Mouse (Mus musculus): ENCODE data around the gene Ankrd52.

Gene Ankrd52

GRCm38 (mm10) chr10:128369599-128369998, 7.3 kb upstream of the Ankrd52 start:
- DNase-seq (ENCODE audit: low spot score in 2 of 2), result no peak

- no peak for DNase-seq (ENCODE audit: low spot score in 2 of 2)
Observed at GRCm38 (mm10) chr10:128370021-128370420, 6.9 kb upstream of the Ankrd52 start.

DNA sequence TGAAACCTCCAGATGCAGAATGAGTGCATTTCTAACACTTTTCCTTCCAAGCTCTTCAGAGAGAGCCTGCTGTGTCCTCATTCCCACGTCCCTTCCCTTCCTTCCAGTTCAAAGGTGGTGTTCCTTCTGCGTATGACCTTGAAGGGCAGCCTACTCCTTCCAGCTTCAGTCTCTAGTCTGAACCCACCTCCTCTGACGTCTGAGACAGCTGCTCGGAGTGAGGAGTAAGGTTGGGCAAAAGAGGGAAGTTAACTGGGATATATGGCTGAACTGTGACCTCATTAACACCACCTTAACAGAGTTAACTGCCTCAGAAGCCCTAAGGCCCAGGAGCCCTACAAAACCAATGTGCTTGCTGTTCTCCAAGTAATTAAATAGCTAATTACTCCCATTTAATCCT, 6.3 kb upstream of the Ankrd52 start:
- DNase-seq (ENCODE audit: low spot score in 2 of 2), result no peak

DNA sequence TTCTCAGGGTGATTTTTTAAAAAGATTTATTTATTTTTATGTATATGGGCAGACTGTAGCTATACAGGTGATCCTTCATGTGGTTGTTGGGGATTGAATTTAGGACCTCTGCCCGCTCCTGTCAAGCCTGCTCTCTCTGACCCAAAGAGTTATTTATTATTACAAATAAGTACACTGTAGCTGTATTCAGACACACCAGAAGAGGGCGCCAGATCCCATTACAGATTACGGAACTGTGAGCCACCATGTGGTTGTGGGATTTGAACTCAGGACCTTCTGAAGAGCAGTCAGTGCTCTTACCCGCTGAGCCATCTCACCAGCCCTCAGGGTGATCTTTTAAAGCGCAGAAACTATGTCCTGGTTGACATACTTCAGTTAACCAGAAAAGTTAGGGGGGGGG, 4.8 kb upstream of the Ankrd52 start:
- DNase-seq (ENCODE audit: low spot score in 2 of 2), result no peak

GRCm38 (mm10) chr10:128372989-128373748, 3.7 kb upstream of the Ankrd52 start:
- DNase-seq (ENCODE audit: low spot score in 2 of 2), result no peak

- no peak for DNase-seq (ENCODE audit: low spot score in 2 of 2)
Observed at GRCm38 (mm10) chr10:128374393-128374792, 2.5 kb upstream of the Ankrd52 start.

DNA sequence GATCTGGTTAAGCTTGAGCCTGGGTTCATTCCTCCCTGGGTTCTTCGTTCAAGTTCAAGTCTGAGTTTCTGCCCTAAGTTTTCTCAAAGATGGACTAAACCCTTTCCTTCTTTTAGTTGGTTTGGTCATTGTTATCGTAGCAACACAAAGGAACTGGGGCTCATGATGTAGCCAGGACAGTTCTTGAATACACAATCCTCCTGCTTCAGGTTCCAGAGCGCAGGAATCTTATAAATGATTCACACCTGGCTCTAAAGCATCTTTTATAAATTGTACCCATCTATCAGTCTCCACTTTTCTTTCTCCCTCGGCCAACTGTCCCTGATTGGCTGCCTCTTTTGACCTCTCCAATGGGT, 838 bp upstream of the Ankrd52 start:
- no peak for DNase-seq (ENCODE audit: low spot score in 2 of 2)

GRCm38 (mm10) chr10:128377222-128377939, 466 bp downstream of the Ankrd52 start:
- DNase-seq (ENCODE audit: low spot score in 2 of 2), result peak in 1 of 2 experiments; percentile 66

- DNase-seq (ENCODE audit: low spot score in 2 of 2), result peak in 1 of 2 experiments; percentile 11
Observed at GRCm38 (mm10) chr10:128377940-128378448, 1.1 kb downstream of the Ankrd52 start.

DNA sequence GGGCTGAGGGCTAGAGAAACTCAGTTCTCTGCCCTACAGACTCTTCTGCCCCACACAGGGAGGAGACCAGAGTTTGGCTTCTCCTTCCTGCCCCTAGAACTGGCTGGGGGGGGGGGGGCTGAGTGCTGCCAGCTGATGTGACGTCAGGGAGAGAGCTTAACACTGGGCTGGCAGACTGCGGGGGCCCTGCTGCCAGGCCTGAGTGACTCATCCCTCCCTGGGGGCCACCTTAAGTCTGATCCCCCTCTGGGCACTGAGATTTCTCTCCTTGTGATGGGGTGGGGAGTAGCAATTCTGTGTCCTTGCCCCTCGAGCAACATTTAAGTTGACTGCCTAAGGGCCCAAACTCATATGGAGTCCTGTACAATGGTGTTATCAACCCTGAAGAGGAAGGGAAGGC, 1.5 kb downstream of the Ankrd52 start:
- no peak for DNase-seq (ENCODE audit: low spot score in 2 of 2)

GRCm38 (mm10) chr10:128379260-128379659, 2.3 kb downstream of the Ankrd52 start:
- peak in 1 of 2 experiments; percentile 14 for DNase-seq (ENCODE audit: low spot score in 2 of 2)

DNA sequence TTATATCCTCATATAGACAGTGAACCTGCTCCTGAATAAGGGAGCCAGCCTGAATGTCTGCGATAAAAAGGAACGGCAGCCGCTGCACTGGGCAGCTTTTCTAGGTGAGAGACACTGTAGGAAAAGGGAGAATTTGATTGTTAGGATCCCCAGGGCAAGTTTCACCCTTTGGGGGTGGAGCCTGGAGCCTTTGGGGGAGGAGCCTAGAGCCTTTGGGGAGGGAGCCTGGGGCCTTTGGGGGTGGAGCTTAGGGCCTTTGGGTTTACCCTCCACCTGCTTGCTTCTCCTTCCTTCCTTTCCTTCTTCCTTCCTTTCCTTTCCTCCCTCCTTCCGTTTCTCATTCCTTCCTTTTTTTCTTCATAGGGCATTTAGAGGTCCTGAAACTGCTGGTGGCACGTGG, 3.6 kb downstream of the Ankrd52 start:
- peak in 1 of 2 experiments; percentile 58 for DNase-seq (ENCODE audit: low spot score in 2 of 2)

DNA sequence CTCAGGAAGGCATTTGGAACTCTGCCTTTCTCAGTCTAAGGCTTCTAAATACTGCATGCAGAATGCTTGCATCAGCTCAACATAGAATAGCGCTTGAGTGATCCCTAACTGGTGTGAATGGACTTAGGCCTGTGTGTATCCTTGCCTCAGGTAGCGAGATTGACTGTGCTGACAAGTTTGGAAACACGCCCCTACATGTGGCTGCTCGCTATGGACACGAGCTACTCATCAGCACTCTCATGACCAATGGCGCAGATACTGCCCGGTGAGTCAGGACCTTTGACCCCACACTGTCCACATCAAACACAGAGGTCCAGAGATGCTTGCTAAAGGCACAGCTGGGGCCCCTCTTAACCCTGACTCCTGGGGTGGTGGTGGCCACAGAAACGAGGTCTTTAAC, 5.6 kb downstream of the Ankrd52 start:
- no peak for DNase-seq (ENCODE audit: low spot score in 2 of 2)

GRCm38 (mm10) chr10:128385902-128386301, 9.0 kb downstream of the Ankrd52 start:
- DNase-seq (ENCODE audit: low spot score in 2 of 2), result no peak

DNA sequence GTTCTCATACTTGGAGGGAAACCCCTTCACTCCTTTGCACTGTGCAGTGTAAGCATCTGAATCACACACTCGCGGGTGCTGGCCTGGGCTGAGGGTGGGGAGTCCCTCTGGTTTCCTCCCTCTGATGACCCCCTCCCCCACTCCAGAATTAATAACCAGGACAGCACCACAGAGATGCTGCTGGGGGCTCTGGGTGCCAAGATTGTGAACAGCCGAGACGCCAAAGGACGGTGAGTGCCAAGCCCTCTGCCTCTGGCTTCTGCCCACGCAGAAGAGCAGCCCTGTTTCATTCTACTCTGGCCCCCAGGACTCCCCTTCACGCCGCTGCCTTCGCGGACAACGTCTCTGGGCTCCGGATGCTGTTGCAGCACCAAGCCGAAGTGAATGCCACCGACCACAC, 12.0 kb downstream of the Ankrd52 start:
- DNase-seq (ENCODE audit: low spot score in 2 of 2), result no peak

DNA sequence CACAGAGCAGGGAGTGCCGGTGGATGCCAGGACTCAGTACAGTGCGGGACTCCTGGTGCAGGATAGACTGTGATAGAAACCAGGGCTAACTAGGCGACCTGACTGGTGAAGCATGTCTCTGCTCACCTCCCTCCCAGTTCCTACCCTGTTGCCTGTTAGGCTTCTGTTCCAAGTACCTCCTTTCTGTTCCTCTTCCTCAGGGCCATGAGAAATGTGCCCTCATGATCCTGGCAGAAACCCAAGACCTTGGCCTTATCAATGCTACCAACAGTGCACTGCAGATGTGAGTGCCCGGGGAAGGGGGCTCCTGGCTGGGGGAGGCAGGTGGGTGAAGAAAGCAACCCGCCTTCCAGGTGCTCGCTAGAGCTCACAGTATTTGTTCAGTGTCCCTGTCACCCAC, 12.7 kb downstream of the Ankrd52 start:
- no peak for DNase-seq (ENCODE audit: low spot score in 2 of 2)

DNA sequence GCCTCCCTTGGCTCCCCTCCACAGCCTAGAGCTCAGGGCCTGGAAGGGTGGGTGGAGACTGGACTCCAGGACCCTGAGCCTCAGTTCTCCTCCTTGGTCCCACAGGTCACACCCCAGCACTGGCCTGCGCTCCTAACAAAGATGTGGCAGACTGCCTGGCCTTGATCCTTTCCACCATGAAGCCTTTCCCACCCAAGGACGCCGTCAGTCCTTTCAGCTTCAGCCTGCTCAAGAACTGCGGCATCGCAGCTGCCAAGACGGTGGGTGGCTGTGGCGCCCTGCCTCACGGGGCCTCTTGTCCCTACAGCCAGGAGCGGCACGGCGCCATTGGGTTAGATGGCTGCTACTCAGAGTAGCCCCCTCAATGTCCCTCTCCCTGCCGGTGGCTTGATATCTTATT, 13.5 kb downstream of the Ankrd52 start:
- DNase-seq (ENCODE audit: low spot score in 2 of 2), result no peak

DNA sequence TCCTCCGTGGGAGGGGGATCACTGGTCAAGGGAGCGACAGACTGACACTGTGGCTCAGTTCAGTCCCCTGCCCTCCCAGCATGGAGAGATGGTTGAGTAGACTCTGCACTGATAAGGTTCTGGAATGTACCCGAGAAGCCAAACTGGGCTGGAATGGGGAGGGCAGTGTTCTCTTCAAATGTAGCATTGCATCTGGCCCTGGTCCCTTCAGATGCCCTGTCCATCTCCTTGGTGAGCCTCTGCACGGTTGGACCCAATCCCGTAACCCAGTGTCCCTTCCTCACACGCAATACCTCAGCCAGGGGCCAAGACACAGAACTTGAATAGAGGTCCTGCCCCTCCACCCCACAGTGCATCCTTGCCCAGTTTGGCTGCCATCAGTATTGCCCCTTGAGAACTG, 14.9 kb downstream of the Ankrd52 start:
- no peak for DNase-seq (ENCODE audit: low spot score in 2 of 2)

DNA sequence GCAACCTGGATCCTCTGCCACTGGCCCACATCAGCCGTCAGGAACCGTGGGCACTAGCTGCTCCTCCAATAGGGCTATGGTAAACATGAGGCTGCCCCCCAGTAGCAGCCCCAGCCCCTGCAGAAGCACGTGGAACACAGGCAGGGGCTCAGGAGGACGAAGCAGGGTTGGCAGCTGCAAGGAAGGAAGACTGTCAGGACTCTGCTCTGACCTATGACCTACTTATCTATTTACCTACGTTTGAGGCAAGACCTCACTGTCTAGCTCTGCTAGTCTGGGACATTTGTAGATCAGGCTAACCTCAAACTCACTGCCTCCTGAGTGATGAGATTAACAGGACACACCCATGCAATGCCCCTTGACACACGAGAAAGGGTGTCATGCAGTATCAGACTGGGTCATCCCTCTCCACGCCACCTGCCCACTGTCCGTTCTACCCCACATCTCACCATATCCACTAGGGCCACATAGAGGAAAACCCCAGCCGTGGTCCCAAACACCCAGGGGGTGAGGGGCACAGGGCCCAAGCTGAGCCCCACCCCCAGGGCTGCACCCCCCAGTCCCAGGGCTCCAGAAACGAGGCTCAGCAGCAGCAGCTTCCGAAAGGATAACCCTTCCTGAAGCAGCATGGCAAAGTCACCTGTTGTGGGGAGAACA, 19.2 kb downstream of the Ankrd52 start:
- no peak for DNase-seq (ENCODE audit: low spot score in 2 of 2)

DNA sequence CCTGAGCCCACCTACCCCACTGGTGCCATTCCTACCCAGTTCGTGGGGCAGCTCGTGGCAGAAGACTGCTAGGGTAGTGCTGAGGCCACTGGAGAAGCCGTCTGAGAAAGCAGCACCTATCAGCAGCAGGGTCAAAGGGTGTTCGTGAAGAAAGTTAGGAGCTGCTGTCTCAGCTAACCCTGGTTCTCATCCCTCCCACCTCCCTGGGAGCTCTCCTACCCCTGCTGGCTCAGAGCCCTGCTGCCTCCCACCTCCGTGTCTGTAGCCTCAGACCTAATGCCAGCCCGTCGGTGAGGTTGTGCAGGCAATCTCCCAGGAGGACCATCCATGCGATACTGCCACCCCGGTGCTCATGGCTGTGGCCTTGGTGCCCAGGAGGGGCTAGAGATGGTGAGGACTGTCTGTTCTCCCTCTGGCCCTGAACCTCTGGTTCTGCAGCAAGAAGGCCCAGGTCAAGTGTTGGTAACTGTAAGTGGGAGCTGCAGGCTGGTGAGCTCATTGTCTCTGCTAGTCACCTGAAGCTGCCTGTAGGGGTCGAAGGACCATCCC, 19.9 kb downstream of the Ankrd52 start:
- no peak for DNase-seq (ENCODE audit: low spot score in 2 of 2)

GRCm38 (mm10) chr10:128397466-128397865, 20.6 kb downstream of the Ankrd52 start:
- DNase-seq (ENCODE audit: low spot score in 2 of 2), result no peak

- no peak for DNase-seq (ENCODE audit: low spot score in 2 of 2)
Observed at GRCm38 (mm10) chr10:128400338-128400737, 23.4 kb downstream of the Ankrd52 start.
